Mouse (Mus musculus): Measurements from ENCODE around the gene 6430548M08Rik. TPM values are rescaled to one million over a fixed set of nuclear protein-coding genes. Genes with fewer than 3 reads are reported as not detected.

The 6430548M08Rik gene
- polyA plus RNA-seq, 1 experiment from 2014 or later = 8.5 TPM

- Histone ChIP-seq H3K4me3 (ENCODE audit: low read length) (no peak overlapping the region), H3K4me2 (ENCODE audit: low read depth, low read length) (no peak overlapping the region), H3K27ac (ENCODE audit: low read length) (no peak overlapping the region), H3K36me3 (ENCODE audit: control insufficient read depth, insufficient read depth, low read length) (peaks cover 18% of the 10 kb centered on the region), H3K9ac (ENCODE audit: low read length) (no peak overlapping the region), H3K27me3 (ENCODE audit: control insufficient read depth, insufficient read depth, low read depth, low read length) (no peaks in the 10 kb centered on the region), H3K9me3 (ENCODE audit: control insufficient read depth, low read length) (no peaks in the 10 kb centered on the region), H3K4me1 (replicated peaks; ENCODE audit: control insufficient read depth, insufficient read depth, low read length) (no peaks in the 10 kb centered on the region; the same call in 1 of the 2 replicates)
- ATAC-seq (ENCODE audit: low read depth) = peak; percentile 71
- WGBS = 13% methylated on average over 10 of the region's 10 CpGs
Measured at GRCm38 (mm10) chr8:120078080-120078479, 35.9 kb upstream of the 6430548M08Rik start.

- Histone ChIP-seq H3K27me3 (ENCODE audit: control insufficient read depth, insufficient read depth, low read depth, low read length) (no peaks in the 10 kb centered on the region), H3K4me1 (replicated peaks; ENCODE audit: control insufficient read depth, insufficient read depth, low read length) (no peaks in the 10 kb centered on the region; the same call in 1 of the 2 replicates), H3K9ac (ENCODE audit: low read length) (no peak overlapping the region), H3K36me3 (ENCODE audit: control insufficient read depth, insufficient read depth, low read length) (peaks cover 24% of the 10 kb centered on the region), H3K9me3 (ENCODE audit: control insufficient read depth, low read length) (no peaks in the 10 kb centered on the region), H3K27ac (ENCODE audit: low read length) (no peak overlapping the region), H3K4me3 (ENCODE audit: low read length) (no peak overlapping the region), H3K4me2 (ENCODE audit: low read depth, low read length) (no peak overlapping the region)
- no peak for ATAC-seq (ENCODE audit: low read depth)
- WGBS = 59% methylated on average over 5 of the region's 5 CpGs
Measured at GRCm38 (mm10) chr8:120079361-120079760, 34.6 kb upstream of the 6430548M08Rik start.

GRCm38 (mm10) chr8:120083261-120083660 lies 30.7 kb upstream of the 6430548M08Rik start:
- Histone ChIP-seq H3K4me3 (ENCODE audit: low read length) (no peak overlapping the region), H3K36me3 (ENCODE audit: control insufficient read depth, insufficient read depth, low read length) (peaks cover 37% of the 10 kb centered on the region), H3K27me3 (ENCODE audit: control insufficient read depth, insufficient read depth, low read depth, low read length) (no peaks in the 10 kb centered on the region), H3K27ac (ENCODE audit: low read length) (no peak overlapping the region), H3K9me3 (ENCODE audit: control insufficient read depth, low read length) (no peaks in the 10 kb centered on the region), H3K9ac (ENCODE audit: low read length) (no peak overlapping the region), H3K4me2 (ENCODE audit: low read depth, low read length) (no peak overlapping the region), H3K4me1 (replicated peaks; ENCODE audit: control insufficient read depth, insufficient read depth, low read length) (no peaks in the 10 kb centered on the region; the same call in 1 of the 2 replicates)
- no peak for ATAC-seq (ENCODE audit: low read depth)
- 94% methylated on average over 8 of the region's 8 CpGs for WGBS

GRCm38 (mm10) chr8:120084783-120085182 lies 29.2 kb upstream of the 6430548M08Rik start:
- Histone ChIP-seq H3K27ac (ENCODE audit: low read length) (no peak overlapping the region), H3K36me3 (ENCODE audit: control insufficient read depth, insufficient read depth, low read length) (peaks cover 37% of the 10 kb centered on the region), H3K27me3 (ENCODE audit: control insufficient read depth, insufficient read depth, low read depth, low read length) (no peaks in the 10 kb centered on the region), H3K4me3 (ENCODE audit: low read length) (no peak overlapping the region), H3K4me1 (replicated peaks; ENCODE audit: control insufficient read depth, insufficient read depth, low read length) (no peaks in the 10 kb centered on the region), H3K4me2 (ENCODE audit: low read depth, low read length) (no peak overlapping the region), H3K9ac (ENCODE audit: low read length) (no peak overlapping the region), H3K9me3 (ENCODE audit: control insufficient read depth, low read length) (no peaks in the 10 kb centered on the region)
- ATAC-seq (ENCODE audit: low read depth) = no peak
- WGBS = 80% methylated on average over 8 of the region's 8 CpGs

GRCm38 (mm10) chr8:120089511-120089910 lies 24.4 kb upstream of the 6430548M08Rik start:
- H3K27ac ChIP-seq (ENCODE audit: low read length) = no peak overlapping the region
- H3K9me3 ChIP-seq (ENCODE audit: control insufficient read depth, low read length) = no peaks in the 10 kb centered on the region
- no peak for ATAC-seq (ENCODE audit: low read depth)
- no peak overlapping the region for H3K4me3 ChIP-seq (ENCODE audit: low read length)
- H3K4me2 ChIP-seq (ENCODE audit: low read depth, low read length) = no peak overlapping the region
- H3K27me3 ChIP-seq (ENCODE audit: control insufficient read depth, insufficient read depth, low read depth, low read length) = no peaks in the 10 kb centered on the region
- peaks cover 41% of the 10 kb centered on the region for H3K36me3 ChIP-seq (ENCODE audit: control insufficient read depth, insufficient read depth, low read length)
- WGBS = 63% methylated on average over 7 of the region's 7 CpGs
- no peaks in the 10 kb centered on the region for H3K4me1 ChIP-seq (replicated peaks; ENCODE audit: control insufficient read depth, insufficient read depth, low read length)
- no peak overlapping the region for H3K9ac ChIP-seq (ENCODE audit: low read length)

GRCm38 (mm10) chr8:120091032-120091431 lies 22.9 kb upstream of the 6430548M08Rik start:
- Histone ChIP-seq H3K4me2 (ENCODE audit: low read depth, low read length) (no peak overlapping the region), H3K27ac (ENCODE audit: low read length) (no peak overlapping the region), H3K9ac (ENCODE audit: low read length) (no peak overlapping the region), H3K9me3 (ENCODE audit: control insufficient read depth, low read length) (no peaks in the 10 kb centered on the region), H3K4me1 (replicated peaks; ENCODE audit: control insufficient read depth, insufficient read depth, low read length) (no peaks in the 10 kb centered on the region), H3K27me3 (ENCODE audit: control insufficient read depth, insufficient read depth, low read depth, low read length) (no peaks in the 10 kb centered on the region), H3K4me3 (ENCODE audit: low read length) (no peak overlapping the region), H3K36me3 (ENCODE audit: control insufficient read depth, insufficient read depth, low read length) (peaks cover 37% of the 10 kb centered on the region)
- no peak for ATAC-seq (ENCODE audit: low read depth)
- 93% methylated on average over 3 of the region's 3 CpGs for WGBS

- H3K4me1 ChIP-seq (replicated peaks; ENCODE audit: control insufficient read depth, insufficient read depth, low read length) = no peaks in the 10 kb centered on the region
- no peak overlapping the region for H3K9ac ChIP-seq (ENCODE audit: low read length)
- H3K36me3 ChIP-seq (ENCODE audit: control insufficient read depth, insufficient read depth, low read length) = peaks cover 29% of the 10 kb centered on the region
- ATAC-seq (ENCODE audit: low read depth) = no peak
- H3K4me2 ChIP-seq (ENCODE audit: low read depth, low read length) = no peak overlapping the region
- no peak overlapping the region for H3K27ac ChIP-seq (ENCODE audit: low read length)
- no peak overlapping the region for H3K4me3 ChIP-seq (ENCODE audit: low read length)
- H3K9me3 ChIP-seq (ENCODE audit: control insufficient read depth, low read length) = no peaks in the 10 kb centered on the region
- WGBS = 93% methylated on average over 3 of the region's 3 CpGs
- H3K27me3 ChIP-seq (ENCODE audit: control insufficient read depth, insufficient read depth, low read depth, low read length) = no peaks in the 10 kb centered on the region
Measured at GRCm38 (mm10) chr8:120093103-120093502, 20.8 kb upstream of the 6430548M08Rik start.

- Histone ChIP-seq H3K27me3 (ENCODE audit: control insufficient read depth, insufficient read depth, low read depth, low read length) (no peaks in the 10 kb centered on the region), H3K9ac (ENCODE audit: low read length) (no peak overlapping the region), H3K4me1 (replicated peaks; ENCODE audit: control insufficient read depth, insufficient read depth, low read length) (peaks cover 4% of the 10 kb centered on the region), H3K4me2 (ENCODE audit: low read depth, low read length) (no peak overlapping the region), H3K27ac (ENCODE audit: low read length) (no peak overlapping the region), H3K36me3 (ENCODE audit: control insufficient read depth, insufficient read depth, low read length) (peaks cover 29% of the 10 kb centered on the region), H3K9me3 (ENCODE audit: control insufficient read depth, low read length) (no peaks in the 10 kb centered on the region), H3K4me3 (ENCODE audit: low read length) (no peak overlapping the region)
- no peak for ATAC-seq (ENCODE audit: low read depth)
- 85% methylated on average over 10 of the region's 10 CpGs for WGBS
Measured at GRCm38 (mm10) chr8:120094801-120095200, 19.2 kb upstream of the 6430548M08Rik start.

- ATAC-seq (ENCODE audit: low read depth) = no peak
- Histone ChIP-seq H3K4me1 (replicated peaks; ENCODE audit: control insufficient read depth, insufficient read depth, low read length) (peaks cover 11% of the 10 kb centered on the region), H3K36me3 (ENCODE audit: control insufficient read depth, insufficient read depth, low read length) (peaks cover 20% of the 10 kb centered on the region), H3K4me2 (ENCODE audit: low read depth, low read length) (no peak overlapping the region), H3K9ac (ENCODE audit: low read length) (no peak overlapping the region), H3K27ac (ENCODE audit: low read length) (no peak overlapping the region), H3K27me3 (ENCODE audit: control insufficient read depth, insufficient read depth, low read depth, low read length) (no peaks in the 10 kb centered on the region), H3K9me3 (ENCODE audit: control insufficient read depth, low read length) (no peaks in the 10 kb centered on the region), H3K4me3 (ENCODE audit: low read length) (no peak overlapping the region)
- WGBS = 56% methylated on average over 2 of the region's 2 CpGs
Measured at GRCm38 (mm10) chr8:120096486-120096885, 17.5 kb upstream of the 6430548M08Rik start.

Data from lung, embryonic 16.5 days (tissue).